Mouse (Mus musculus) left cerebral cortex, adult 18-20 months (tissue): ENCODE measurements at regions not wholly inside any gene's neighbourhood (a gene's known extent, or its start where the extent isn't known, plus 50 kb on each side); places are given as distances from the start of the nearest gene placed in this dataset.

Experiments used
- DNase-seq, 2 experiments: peaks; one replicate each; pipeline ENCODE4 v3.0.0; 2021 to 2022; ENCODE audit warnings: low spot score in 2 of 2, mixed read lengths in 1 of 2

- no peak for DNase-seq
These were observed 371.0 kb downstream of the Fam198b start for GRCm38 (mm10) chr3:80255304-80255703.

- no peak for DNase-seq
These were observed 372.1 kb downstream of the Fam198b start for GRCm38 (mm10) chr3:80256383-80256782.

GRCm38 (mm10) chr3:80263095-80263494 lies 378.8 kb downstream of the Fam198b start:
- no peak for DNase-seq

- no peak for DNase-seq
These were observed 400.3 kb downstream of the Fam198b start for GRCm38 (mm10) chr3:80284656-80285055.

GRCm38 (mm10) chr3:80285246-80285645 lies 400.9 kb downstream of the Fam198b start:
- no peak for DNase-seq

- no peak for DNase-seq
These were observed 409.2 kb downstream of the Fam198b start for GRCm38 (mm10) chr3:80293485-80293884.

- no peak for DNase-seq
These were observed 423.3 kb downstream of the Fam198b start for GRCm38 (mm10) chr3:80307632-80308031.

- no peak for DNase-seq
These were observed 425.6 kb downstream of the Fam198b start for GRCm38 (mm10) chr3:80309931-80310330.

- DNase-seq = no peak
These were observed 427.4 kb downstream of the Fam198b start for GRCm38 (mm10) chr3:80311689-80312088.

- no peak for DNase-seq
These were observed 438.0 kb downstream of the Fam198b start for GRCm38 (mm10) chr3:80322291-80322690.

- DNase-seq = no peak
These were observed 440.4 kb downstream of the Fam198b start for GRCm38 (mm10) chr3:80324726-80325125.

- no peak for DNase-seq
These were observed 447.4 kb downstream of the Fam198b start for GRCm38 (mm10) chr3:80331776-80332175.

GRCm38 (mm10) chr3:80334446-80334893 lies 450.1 kb downstream of the Fam198b start:
- peak in 1 of 2 experiments; percentile 30 for DNase-seq

- no peak for DNase-seq
These were observed 451.9 kb downstream of the Fam198b start for GRCm38 (mm10) chr3:80336123-80336674.

- DNase-seq = no peak
These were observed 434.7 kb downstream of the Gria2 start for GRCm38 (mm10) chr3:80367972-80368371.

- peak in 1 of 2 experiments; percentile 11 for DNase-seq
These were observed 433.3 kb downstream of the Gria2 start for GRCm38 (mm10) chr3:80369214-80369941.

GRCm38 (mm10) chr3:80372436-80372835 lies 430.2 kb downstream of the Gria2 start:
- DNase-seq = no peak

- no peak for DNase-seq
These were observed 416.6 kb downstream of the Gria2 start for GRCm38 (mm10) chr3:80385986-80386385.

GRCm38 (mm10) chr3:80396240-80396639 lies 406.4 kb downstream of the Gria2 start:
- no peak for DNase-seq

GRCm38 (mm10) chr3:80420453-80420852 lies 382.2 kb downstream of the Gria2 start:
- no peak for DNase-seq

- no peak for DNase-seq
These were observed 381.2 kb downstream of the Gria2 start for GRCm38 (mm10) chr3:80421461-80421860.

- peak in 1 of 2 experiments; percentile 40 for DNase-seq
These were observed 380.5 kb downstream of the Gria2 start for GRCm38 (mm10) chr3:80422106-80422505.

- DNase-seq = peak in 1 of 2 experiments; percentile 6
These were observed 380.0 kb downstream of the Gria2 start for GRCm38 (mm10) chr3:80422646-80423045.
